Mouse (Mus musculus): Measurements from ENCODE around the gene Hist1h2ab. TPM values are rescaled to one million over a fixed set of nuclear protein-coding genes. Genes with fewer than 3 reads are reported as not detected.

The Hist1h2ab gene
- total RNA-seq, 2 experiments from 2014 or later: 9.5 to 11.0 TPM

DNA sequence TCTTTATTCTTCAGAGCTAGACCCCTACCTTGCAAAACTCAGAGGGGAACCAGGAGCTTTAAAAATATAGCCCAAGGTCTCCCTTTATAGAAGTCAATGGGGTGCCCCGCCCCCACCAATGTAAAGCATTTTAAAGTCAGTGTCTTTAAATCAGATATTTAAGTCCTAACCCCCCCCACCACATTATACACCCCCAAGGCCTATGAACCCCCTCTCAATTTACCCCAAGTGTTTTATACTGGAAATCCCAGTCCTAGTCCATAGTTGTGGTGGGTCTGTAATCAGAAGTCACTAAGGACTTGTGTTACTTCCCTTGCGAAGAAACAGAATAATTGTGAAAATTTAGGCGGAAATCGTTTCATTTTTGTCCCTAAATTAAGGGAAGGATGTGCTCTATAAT lies 12.9 kb upstream of the Hist1h2ab start:
- no peak for DNase-seq

DNA sequence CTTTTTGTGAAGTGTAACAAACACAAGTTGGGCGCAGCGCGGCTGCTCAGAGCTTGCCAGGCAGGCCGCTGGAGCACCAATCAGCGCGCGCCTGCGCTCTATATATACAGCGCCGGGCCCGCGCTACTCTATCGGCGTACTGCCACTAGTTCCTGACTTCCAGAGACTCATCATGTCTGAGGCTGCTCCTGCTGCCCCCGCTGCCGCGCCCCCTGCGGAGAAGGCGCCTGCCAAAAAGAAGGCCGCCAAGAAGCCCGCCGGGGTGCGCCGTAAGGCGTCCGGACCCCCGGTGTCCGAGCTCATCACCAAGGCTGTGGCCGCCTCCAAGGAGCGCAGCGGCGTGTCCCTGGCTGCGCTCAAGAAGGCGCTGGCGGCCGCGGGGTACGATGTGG lies 12.3 kb upstream of the Hist1h2ab start, which contains the start of gene Hist1h1c:
TSS of gene Hist1h1c (plus strand) at position 132 of the 392 bp plus-strand sequence.
- DNase-seq: peak; percentile 89

DNA sequence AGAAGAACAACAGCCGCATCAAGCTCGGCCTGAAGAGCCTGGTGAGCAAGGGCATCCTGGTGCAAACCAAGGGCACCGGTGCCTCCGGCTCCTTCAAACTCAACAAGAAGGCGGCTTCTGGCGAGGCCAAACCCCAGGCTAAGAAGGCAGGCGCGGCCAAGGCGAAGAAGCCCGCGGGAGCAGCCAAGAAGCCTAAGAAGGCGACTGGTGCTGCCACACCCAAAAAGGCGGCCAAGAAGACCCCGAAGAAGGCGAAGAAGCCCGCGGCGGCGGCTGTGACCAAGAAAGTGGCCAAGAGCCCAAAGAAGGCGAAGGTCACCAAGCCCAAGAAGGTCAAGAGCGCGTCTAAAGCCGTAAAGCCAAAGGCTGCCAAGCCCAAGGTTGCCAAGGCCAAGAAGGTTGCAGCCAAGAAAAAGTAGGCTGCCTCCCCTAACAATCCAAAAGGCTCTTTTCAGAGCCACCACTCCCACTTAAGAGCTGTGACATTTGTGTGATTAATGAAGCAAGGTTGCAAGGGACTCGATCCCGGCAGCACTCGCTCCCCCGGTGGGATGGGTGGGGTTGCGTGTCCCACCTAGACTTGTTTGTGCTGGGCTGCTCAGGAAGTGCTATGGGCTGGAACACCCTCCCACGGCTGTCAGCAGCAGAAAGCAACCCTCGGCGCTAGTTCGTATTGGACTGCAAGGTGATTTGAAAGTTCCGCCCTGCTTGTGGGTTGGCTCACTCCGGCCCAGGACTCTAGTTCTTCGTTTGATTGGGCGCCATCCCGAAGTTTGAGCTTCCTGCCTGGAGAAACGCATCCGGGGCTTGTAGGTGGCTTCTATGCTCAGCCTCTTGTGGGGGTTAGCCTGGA lies 11.6 kb upstream of the Hist1h2ab start:
- DNase-seq: peak; percentile 94

DNA sequence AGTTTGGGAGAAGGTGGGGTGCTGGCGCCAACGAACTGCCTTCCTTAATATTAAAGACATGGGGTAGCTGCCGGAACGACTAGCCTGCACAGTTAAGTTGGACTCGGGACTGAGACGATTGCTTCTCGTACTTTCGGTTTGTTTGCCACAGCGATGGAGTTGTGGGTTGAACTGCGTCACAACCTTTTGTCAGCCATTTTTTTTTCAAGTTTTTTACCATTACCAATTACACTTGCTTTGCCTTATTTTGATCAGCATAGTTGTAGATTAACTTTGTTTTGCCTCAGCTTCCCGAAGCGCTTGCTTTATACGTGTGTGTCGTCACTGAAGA lies 11.0 kb upstream of the Hist1h2ab start:
- DNase-seq: no peak

DNA sequence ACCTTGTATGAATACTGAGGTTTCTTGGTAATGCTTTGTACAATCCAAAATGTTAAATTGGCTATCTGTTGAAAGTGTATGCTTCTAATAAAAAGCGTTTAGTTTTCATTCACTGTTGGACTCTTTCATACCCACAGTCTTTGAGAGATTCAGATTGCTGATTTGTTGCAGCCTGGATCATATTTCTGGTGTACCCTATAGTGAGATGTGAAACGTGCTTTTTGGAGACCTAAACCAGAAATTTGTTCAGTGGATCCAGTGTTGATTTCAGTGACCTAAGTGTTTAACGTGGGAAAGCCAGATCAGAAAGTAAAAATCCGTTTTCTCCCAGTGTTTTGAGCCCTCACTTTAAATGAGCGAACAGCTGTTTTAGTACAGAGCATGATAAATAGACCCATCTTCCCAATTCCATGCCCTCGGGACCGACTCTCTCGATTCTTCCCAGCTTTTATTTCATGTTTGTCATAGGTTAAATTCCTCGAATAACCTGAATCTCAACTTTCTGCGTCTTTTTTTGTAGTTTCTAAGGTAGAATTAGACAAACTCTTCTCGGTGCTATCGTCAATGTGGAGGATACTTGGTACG lies 10.6 kb upstream of the Hist1h2ab start:
- DNase-seq: no peak

DNA sequence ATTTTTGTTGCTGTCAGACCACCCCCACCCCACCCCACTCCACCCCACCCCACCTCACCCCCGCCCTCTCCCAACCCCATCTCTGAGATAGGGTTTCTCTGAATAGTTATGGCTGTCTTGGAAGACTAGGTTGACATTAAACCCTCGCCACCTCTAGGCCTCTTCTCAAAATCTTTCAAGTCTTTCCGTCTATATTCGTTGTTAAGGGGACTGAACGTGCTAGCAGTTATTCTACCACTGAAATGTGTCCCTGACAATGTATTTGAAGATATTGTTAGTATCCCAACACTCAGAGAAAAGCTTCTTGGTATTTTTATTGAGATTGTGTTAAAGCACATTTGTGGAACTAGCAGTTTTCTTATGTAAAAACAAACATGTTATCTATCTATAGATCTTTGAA lies 10.0 kb upstream of the Hist1h2ab start:
- no peak for DNase-seq

DNA sequence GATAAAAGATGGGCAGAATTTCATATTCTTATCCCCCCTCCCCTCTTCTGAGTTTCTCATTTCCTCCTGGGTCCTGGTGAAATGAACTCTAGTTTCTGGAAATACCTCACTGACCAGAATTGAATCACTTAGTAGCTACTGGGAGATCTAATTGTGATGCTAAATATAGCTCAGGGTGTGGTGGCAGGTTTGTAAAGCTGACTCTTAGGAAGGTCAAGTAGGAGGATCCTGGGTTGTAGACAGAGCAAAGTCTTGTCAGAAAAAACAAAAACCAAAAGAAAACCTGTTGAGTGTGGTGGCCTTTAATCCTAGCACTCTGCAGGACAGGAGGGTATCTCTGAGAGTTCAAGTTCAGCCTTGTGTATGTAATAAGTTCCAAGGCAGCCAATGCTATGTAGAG lies 8.9 kb upstream of the Hist1h2ab start:
- DNase-seq: no peak

DNA sequence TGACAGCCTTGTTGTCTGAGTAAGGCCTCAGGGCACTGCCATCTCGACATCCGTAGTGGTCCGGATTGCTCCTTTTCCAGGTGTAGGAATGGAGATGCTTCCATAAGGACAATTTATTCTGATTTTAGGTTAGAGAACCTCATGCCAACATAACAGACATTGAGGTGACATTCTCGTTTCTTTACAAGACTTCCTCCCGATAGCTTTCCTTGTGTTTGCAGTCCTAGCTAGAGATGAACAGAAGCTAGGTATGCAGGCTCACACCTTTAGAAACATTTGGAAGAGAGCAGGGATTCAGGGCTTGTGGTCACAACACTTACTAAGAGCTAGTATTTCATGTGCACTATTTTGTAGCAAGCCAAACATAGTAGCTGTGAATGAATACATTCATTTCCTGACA lies 7.7 kb upstream of the Hist1h2ab start:
- DNase-seq: no peak

DNA sequence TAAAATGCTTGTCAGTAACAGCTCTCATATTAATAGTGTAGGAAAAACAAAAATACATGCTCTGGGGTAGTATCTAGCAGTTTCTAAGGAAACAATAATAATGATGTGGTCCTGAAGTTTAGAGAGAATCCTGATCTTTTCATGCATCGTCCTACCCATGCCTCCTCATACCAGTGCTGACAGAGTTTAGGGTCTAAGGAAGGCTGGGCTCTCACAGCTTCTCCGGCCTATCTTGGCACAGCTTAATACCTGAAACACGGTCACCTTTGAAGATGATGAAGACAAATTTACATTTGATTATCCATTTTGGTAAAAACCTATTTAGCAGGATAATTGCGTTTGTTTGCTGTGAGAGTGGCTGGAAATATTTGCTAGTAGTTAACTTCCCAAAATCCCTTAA lies 7.0 kb upstream of the Hist1h2ab start:
- DNase-seq: no peak

DNA sequence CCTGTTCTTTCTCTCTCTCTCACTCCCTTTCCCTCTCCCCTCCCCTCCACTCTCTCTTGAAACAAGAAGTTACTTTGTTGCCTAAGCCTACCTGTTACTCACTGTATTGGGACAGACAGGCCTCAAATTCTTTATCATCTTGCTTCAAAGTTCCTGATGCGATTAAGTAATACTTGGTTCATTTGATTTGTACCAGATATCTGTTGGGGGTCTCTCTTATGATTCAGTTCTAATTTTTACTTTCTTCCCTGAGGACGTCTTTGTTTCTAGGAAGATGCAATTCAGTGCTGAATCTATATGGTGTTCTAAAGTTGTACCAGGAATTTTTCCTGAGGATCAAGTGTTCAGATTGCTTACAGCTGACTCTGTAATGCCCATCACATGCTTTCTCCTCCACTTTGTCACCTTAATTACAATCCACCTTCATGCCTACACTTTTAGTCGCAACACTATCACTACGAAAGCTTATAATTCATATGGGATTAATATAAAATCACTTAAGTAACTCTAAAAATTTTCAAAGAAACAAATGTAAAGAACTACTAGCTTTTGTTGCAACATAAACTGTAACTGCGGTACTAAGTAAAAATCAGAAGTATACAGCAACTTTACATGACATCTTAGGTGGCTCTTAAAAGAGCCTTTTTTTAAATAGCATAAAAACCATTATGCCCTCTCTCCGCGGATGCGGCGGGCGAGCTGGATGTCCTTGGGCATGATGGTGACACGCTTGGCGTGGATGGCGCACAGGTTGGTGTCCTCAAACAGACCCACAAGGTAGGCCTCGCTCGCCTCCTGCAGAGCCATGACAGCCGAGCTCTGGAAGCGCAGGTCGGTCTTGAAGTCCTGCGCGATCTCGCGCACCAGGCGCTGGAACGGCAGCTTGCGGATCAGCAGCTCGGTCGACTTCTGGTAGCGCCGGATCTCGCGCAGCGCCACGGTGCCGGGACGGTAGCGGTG lies 6.2 kb upstream of the Hist1h2ab start:
- DNase-seq: no peak

DNA sequence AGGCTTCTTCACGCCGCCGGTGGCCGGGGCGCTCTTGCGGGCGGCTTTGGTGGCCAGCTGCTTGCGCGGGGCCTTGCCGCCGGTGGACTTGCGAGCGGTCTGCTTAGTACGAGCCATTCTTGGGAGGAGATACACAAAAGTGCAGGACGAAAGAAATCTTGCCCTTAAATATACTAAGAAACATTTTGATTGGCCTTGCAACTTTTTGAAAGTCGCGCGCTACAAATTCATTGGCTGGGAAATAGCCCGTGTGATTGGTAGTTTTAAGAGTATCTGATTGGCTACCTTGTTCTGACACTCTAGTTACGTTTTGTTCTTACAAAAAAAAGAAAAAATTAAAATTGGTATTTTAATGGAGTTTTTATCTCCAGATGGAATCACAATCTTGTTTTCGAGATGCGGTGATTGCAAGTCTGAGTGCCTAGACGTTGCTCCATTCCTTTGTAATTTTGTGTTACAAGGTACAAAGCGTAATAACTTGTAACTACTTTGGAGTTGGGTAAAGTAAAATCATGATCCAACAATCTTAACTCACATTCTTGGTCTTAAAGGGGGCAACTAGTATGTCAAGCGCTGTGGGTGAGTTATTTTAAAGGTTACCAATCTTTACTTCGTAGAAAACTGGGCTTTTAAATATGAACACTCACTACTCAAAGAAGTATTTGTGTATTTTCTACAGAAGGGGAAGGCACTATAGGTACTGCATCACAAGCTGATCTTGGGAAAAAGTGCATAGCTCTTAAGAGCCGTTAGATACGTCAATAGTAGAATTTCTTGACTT lies 5.4 kb upstream of the Hist1h2ab start, which contains the start of gene Hist1h3c:
TSS of gene Hist1h3c (minus strand) at position 222 of the 781 bp plus-strand sequence.
- DNase-seq: peak; percentile 64

DNA sequence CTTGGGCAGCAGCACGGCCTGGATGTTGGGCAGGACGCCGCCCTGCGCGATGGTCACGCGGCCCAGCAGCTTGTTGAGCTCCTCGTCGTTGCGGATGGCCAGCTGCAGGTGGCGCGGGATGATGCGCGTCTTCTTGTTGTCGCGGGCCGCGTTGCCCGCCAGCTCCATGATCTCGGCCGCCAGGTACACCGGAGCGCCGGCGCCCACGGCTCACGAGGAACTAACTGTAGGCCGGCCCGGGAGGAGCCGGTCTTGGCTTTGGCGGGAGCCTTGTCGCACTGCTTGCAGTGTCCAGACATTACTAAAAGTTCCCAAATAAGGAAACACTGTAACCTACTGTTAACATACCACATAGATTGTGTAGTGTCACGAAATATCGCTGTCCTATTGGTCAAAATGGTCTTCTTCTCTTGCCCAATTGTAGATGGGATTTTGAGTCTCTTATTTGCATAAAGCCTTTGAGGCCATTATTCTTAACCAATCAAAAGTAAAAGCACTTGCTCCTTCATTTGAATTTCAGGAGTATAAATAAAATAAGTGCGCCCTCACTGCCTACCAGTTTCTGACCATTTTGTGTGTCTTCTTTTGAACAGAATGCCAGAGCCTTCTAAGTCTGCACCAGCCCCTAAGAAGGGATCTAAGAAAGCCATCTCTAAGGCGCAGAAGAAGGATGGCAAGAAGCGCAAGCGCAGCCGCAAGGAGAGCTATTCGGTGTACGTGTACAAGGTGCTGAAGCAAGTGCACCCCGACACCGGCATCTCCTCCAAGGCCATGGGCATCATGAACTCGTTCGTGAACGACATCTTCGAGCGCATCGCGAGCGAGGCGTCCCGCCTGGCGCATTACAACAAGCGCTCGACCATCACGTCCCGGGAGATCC lies 4.5 kb upstream of the Hist1h2ab start, which contains the start of gene Hist1h2bb:
TSS of gene Hist1h2bb (plus strand) at position 534 of the 880 bp plus-strand sequence.
- DNase-seq: peak; percentile 58

DNA sequence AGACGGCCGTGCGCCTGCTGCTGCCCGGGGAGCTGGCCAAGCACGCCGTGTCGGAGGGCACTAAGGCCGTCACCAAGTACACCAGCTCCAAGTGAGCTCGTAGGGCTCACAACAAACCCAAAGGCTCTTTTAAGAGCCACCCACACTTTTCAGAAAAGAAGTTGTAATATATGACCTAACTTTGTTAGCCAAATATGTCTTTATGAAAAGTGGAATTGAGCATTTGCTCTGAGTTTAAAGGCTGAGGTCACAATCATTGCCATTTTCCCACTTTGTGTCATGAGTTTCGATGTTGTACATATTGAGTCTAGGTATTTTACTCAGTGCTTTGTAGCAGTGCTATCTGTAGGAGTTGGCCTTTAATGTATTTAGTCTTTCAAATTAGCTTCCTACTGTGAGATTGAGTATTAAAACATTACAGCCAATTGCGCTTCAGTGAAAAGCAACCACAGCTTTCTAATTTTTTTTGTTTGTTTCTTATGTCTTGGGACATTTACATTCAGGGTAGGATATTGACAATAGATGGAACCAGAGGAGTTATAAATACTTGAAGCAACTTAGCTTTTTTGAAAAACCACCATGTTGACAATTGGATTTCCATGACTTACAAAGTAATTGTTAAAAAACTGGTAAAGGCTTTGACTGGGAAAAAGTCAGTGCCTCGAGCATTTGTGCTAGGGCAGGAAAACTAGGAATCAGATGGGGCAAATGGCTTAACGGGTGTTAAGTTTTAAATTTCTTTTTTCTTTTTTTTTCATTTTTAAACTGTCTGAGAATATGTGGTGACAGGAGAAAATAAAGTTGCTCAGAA lies 3.6 kb upstream of the Hist1h2ab start:
- no peak for DNase-seq

DNA sequence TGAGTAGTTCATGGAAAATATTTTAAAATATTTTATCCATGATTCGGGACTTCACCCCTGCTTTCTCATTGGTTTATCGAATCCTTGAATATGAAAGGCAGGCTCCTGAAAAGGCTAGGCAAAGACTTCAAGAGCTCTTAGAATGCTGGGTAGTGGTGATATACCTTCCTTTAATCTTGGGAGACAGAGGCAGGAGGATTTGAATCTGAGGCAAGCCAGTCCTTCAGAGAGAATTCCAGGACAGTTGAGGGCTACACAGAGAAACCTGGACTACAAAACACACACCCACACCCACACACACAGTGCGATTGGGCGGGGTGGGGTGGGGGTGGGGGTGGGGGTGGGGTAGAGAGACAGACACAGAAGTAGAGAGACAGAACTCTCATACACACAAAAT lies 3.0 kb upstream of the Hist1h2ab start:
- DNase-seq: no peak

DNA sequence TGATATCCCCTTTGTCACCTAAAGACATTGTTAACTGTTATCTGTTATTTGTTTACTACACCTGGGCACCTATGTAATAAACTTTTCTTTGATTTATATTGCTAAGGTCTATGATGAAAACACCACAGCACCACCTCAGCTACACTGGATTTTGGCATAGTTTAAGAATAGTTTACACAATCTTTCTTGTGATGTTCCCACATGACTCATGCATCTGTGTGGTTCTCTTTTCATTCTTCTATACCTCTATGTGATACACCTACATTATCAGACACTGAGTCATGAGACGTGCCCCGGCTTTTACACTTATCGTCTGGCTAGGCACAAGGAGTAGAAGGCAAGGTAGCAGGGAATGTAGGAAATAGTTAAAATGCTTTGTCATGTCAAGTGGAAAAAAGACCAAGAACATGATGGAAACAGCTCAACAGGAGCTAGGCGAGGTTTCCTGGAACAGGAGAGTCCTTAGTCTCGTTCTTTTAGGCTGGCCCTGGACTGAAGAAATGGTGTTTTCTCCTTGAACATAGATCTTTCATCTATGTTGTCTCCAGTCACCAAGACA lies 1.3 kb upstream of the Hist1h2ab start:
- DNase-seq: no peak

DNA sequence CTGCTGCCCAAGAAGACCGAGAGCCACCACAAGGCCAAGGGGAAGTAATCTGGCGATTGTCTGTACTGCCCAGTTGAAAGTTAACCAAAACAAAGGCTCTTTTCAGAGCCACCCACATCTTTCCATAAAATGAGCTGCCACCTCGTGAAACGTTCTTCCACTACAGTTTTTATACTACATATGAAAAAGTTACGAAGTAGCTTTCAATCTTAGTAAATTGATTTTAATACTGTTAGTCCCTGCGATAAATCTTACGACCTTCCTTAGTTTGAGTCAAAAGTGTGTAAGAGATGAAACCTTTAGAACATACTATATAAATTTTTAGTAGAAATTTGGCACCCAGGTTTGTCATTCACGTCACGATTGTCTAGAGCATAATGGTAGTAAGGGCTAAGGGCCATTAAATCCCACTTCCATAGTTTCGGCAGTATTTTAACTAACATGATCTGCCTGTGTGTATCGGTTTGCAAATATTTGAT lies 591 bp downstream of the Hist1h2ab start:
- no peak for DNase-seq

DNA sequence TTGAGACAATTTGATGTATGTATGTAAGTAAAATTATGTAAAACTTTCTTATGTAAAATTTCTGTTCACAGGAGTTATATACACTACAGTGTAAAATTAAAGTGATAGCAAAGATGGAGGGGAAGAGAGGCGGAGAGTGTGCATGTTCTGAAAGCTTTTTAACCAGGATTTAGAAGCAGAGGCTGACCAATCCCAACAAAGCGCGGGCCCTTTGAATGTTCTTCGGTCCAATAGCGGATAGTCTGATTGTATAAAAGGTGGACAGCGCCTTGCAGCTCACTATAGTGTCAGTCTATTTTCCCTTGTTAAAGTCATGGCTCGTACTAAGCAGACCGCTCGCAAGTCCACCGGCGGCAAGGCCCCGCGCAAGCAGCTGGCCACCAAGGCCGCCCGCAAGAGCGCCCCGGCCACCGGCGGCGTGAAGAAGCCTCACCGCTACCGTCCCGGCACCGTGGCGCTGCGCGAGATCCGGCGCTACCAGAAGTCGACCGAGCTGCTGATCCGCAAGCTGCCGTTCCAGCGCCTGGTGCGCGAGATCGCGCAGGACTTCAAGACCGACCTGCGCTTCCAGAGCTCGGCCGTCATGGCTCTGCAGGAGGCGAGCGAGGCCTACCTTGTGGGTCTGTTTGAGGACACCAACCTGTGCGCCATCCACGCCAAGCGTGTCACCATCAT lies 1.3 kb downstream of the Hist1h2ab start, which contains the start of gene Hist1h3b:
TSS of gene Hist1h3b (plus strand) at position 201 of the 675 bp plus-strand sequence.
- DNase-seq: peak; percentile 59

DNA sequence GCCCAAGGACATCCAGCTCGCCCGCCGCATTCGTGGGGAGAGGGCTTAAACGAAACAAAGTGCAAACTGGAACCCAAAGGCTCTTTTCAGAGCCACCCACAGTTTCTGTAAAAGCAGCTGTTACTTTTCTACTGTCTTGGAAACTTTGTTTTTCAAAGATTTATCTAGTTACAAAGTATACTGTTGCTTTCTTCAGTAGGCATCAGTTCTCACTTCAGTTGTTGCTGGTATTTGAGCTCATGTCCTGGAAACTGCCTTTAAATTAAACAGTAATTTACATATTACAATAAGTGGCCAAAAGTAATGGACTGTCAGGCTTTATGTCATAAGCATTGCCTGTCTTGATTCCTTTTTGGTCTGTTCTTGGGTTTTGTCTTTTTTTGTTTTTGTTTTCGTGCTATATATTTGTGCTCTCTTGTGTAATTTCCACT lies 1.8 kb downstream of the Hist1h2ab start:
- DNase-seq: no peak

Measured in gastrocnemius, postnatal 25 days (tissue).